Mouse (Mus musculus) embryonic fibroblast, embryonic 13.5 days (primary cell): ENCODE results near the gene Irf8. TPM values are rescaled to one million over a fixed set of nuclear protein-coding genes. Genes with fewer than 3 reads are reported as not detected.
"Not testable (repeated sequence)": the region's sequence is repeated elsewhere in the genome, so short reads cannot be mapped to it uniquely, and the experiment has no call there.

Source experiments
- H3K27ac ChIP-seq: 2 replicates; pipeline ENCODE4 v1.5.1; 2012; ENCODE audit warnings: low read length, control low read depth, inconsistent platforms; ENCODE audit not compliant: insufficient read depth
- H3K4me1 ChIP-seq: 2 replicates; pipeline ENCODE4 v1.6.1; 2011; ENCODE audit warnings: low read length; ENCODE audit not compliant: control insufficient read depth, insufficient read depth
- H3K4me3 ChIP-seq: 2 replicates; pipeline ENCODE4 v1.5.1; 2011; ENCODE audit warnings: mild to moderate bottlenecking, control low read depth, low read length; ENCODE audit not compliant: insufficient read depth
- CTCF ChIP-seq: IDR thresholded peaks from 2 replicates; pipeline ENCODE4 v1.5.1; 2011; ENCODE audit warnings: mild to moderate bottlenecking, control low read depth, low read length, moderate library complexity, borderline replicate concordance; ENCODE audit not compliant: insufficient read depth
- POLR2A ChIP-seq: IDR thresholded peaks from 2 replicates; pipeline ENCODE4 v1.6.1; 2011; ENCODE audit warnings: low read depth, mild to moderate bottlenecking, control low read depth, low read length, moderate library complexity
- polyA plus RNA-seq: library from polyadenylated mRNA; stranded (reverse); fragments of >200 nt; gene quantifications from 2 replicates; pipeline ENCODE4 v1.2.4, GENCODE M21; 2011; ENCODE audit warnings: low read depth; ENCODE audit not compliant: missing spikeins, insufficient read length

Gene Irf8
- polyA plus RNA-seq, 1 experiment, result 0.39 TPM

- no peaks in the 10 kb centered on the region for H3K4me1 ChIP-seq
- no peak overlapping the region for H3K27ac ChIP-seq
- TF ChIP-seq CTCF (no peak), POLR2A (no peak)
- no peak overlapping the region for H3K4me3 ChIP-seq
These were observed 56.6 kb downstream of the Irf8 start for GRCm38 (mm10) chr8:120792710-120793109.

- Histone ChIP-seq H3K27ac (no peak overlapping the region), H3K4me1 (no peaks in the 10 kb centered on the region), H3K4me3 (no peak overlapping the region)
- no peak for TF ChIP-seq POLR2A
- TF ChIP-seq CTCF, result peak; percentile 97
These were observed 59.9 kb downstream of the Irf8 start for GRCm38 (mm10) chr8:120795944-120796635.

- no peak for TF ChIP-seq CTCF
- no peak for TF ChIP-seq POLR2A
- Histone ChIP-seq H3K4me3 (no peak overlapping the region), H3K27ac (no peak overlapping the region), H3K4me1 (no peaks in the 10 kb centered on the region)
These were observed 61.0 kb downstream of the Irf8 start for GRCm38 (mm10) chr8:120797019-120797727.

GRCm38 (mm10) chr8:120800308-120800865, 64.2 kb downstream of the Irf8 start:
- TF ChIP-seq POLR2A (no peak), CTCF (peak; percentile 70)
- H3K27ac ChIP-seq, result no peak overlapping the region
- H3K4me3 ChIP-seq, result no peak overlapping the region
- H3K4me1 ChIP-seq, result no peaks in the 10 kb centered on the region

GRCm38 (mm10) chr8:120803661-120804375, 67.7 kb downstream of the Irf8 start:
- H3K4me1 ChIP-seq, H3K4me3 ChIP-seq, H3K27ac ChIP-seq: not testable (repeated sequence)

- H3K4me1 ChIP-seq, result no peaks in the 10 kb centered on the region
- TF ChIP-seq CTCF, result no peak
- TF ChIP-seq POLR2A, result no peak
- no peak overlapping the region for H3K4me3 ChIP-seq
- no peak overlapping the region for H3K27ac ChIP-seq
These were observed 68.6 kb downstream of the Irf8 start for GRCm38 (mm10) chr8:120804741-120805140.

Other genes with a start within 250 kb of the Irf8 start
- 31.3 and 33.7 TPM in 2 replicates for gene Gins2, start 147.1 kb upstream of the Irf8 start, polyA plus RNA-seq
- 0.75 and 2.2 TPM in 2 replicates for gene 1190005I06Rik, start 88.7 kb upstream of the Irf8 start, polyA plus RNA-seq
- gene Gm27021, start 68.3 kb upstream of the Irf8 start, polyA plus RNA-seq, result 1.2 TPM in 1 of 2 replicates, not detected in the other
- gene Cox4i1, start 68.1 kb upstream of the Irf8 start, polyA plus RNA-seq, result 409 and 465 TPM in 2 replicates
- gene Emc8, start 67.8 kb upstream of the Irf8 start, polyA plus RNA-seq, result 53.5 and 55.9 TPM in 2 replicates